Mouse (Mus musculus) left cerebral cortex, adult 2 months (tissue): ENCODE results near the gene Fam89a. TPM values are rescaled to one million over a fixed set of nuclear protein-coding genes. Genes with fewer than 3 reads are reported as not detected.

Source experiments
- DNase-seq, 2 experiments: peaks; one replicate each; pipeline ENCODE4 v3.0.0; 2021 to 2022; ENCODE audit warnings: low spot score in 2 of 2, mixed read lengths in 1 of 2; ENCODE audit errors: extremely low spot score in 1 of 2
- H3K27ac ChIP-seq: fragments of 200-600 bp; 2 replicates; pipeline ENCODE4 v1.8.1; 2022
- H3K4me3 ChIP-seq: fragments of 200-600 bp; 2 replicates; pipeline ENCODE4 v1.8.1; 2022
- CTCF ChIP-seq: fragments of 200-600 bp; IDR thresholded peaks from 2 replicates; pipeline ENCODE4 v1.8.1; 2022; ENCODE audit warnings: antibody characterized with exemption, mild to moderate bottlenecking, moderate library complexity
- intact Hi-C: fragments of 180-260 bp; cut with DNase I; formaldehyde crosslinking; loops from one replicate; pipeline ENCODE4 v1.15.1; 2025
- total RNA-seq, 2 experiments: library from RNA; stranded (reverse); gene quantifications; 2 replicates each; pipeline ENCODE4 v1.2.3; 2021

The Fam89a gene
- total RNA-seq, 2 experiments from 2014 or later: 0.77 to 0.87 TPM

- no peak for TF ChIP-seq CTCF
- intact Hi-C loops: no loop called here
- Histone ChIP-seq H3K4me3 (no peak overlapping the region), H3K27ac (no peak overlapping the region)
- no peak for DNase-seq
These were observed 45.8 kb downstream of the Fam89a start for GRCm38 (mm10) chr8:124705823-124706222.

GRCm38 (mm10) chr8:124704376-124704775, 47.3 kb downstream of the Fam89a start:
- no peak for DNase-seq
- no peak overlapping the region for H3K4me3 ChIP-seq
- H3K27ac ChIP-seq: no peak overlapping the region
- no peak for TF ChIP-seq CTCF
- intact Hi-C loops: no loop called here

DNA sequence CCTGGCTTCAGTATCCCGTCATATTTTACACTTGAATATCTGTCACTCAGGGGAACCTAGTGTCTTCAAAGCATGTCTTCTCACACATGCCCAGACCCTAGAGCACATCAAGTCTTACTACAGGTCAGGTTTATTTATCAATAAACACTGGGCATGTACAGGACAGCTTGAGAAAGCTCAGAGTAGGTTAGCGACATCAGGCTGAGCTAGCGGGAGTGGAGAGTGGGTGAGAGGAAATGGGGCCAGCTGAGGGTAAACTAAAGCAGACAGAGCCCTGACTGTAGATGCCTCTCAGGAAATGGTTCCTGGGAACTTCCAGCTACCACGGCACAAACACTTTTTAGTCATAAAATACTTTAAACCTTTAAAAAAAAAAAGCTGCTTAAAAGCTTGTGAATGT, 48.1 kb downstream of the Fam89a start:
- TF ChIP-seq CTCF: no peak
- DNase-seq: no peak
- intact Hi-C loops: no loop called here
- Histone ChIP-seq H3K4me3 (no peak overlapping the region), H3K27ac (no peak overlapping the region)

GRCm38 (mm10) chr8:124702183-124702582, 49.4 kb downstream of the Fam89a start:
- DNase-seq: no peak
- Histone ChIP-seq H3K27ac (no peak overlapping the region), H3K4me3 (no peak overlapping the region)
- no peak for TF ChIP-seq CTCF
- intact Hi-C loops: no loop called here

DNA sequence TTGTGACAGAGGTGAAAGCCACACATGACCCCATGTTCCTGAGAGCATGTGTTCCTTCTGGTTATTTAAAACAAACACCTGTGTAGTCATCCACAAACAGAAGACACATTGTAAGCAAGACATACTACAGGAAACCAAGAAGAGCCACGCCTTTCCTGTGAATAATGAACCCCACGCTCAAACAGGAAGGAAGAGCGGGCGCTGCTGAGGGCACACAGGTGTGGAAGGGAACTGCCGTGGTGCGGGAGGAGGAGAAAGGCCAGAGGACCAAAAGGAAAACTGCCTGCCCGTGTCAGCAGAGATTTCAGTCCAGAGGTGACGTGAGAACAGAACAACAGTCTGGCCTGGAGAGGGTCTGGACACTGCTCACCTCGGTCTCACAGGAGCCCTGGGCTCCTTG, 50.6 kb downstream of the Fam89a start:
- no peak for DNase-seq
- intact Hi-C loops: no loop called here
- Histone ChIP-seq H3K27ac (no peak overlapping the region), H3K4me3 (no peak overlapping the region)
- no peak for TF ChIP-seq CTCF

DNA sequence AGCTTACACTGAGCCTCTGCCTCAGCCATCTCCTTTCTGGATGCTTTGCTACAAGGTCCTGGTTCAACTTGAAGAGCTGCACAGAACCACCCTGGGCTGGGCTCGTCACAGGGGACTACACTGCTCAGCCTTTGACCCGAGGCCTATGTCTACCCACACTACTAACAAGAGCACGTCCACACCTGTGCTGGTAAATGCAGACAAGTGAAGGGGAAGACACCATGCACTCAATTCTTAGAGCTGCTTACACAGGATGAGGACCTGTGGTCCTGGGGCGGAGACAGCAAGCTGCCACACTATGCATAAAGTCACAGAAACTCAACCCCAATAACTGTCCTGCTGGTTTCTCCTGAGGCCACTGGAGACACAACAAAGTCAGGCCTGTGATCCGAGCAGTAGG, 51.4 kb downstream of the Fam89a start:
- intact Hi-C loops: no loop called here

GRCm38 (mm10) chr8:124695424-124696100, 56.1 kb downstream of the Fam89a start:
- TF ChIP-seq CTCF: no peak
- no peak overlapping the region for H3K4me3 ChIP-seq
- no peak for DNase-seq
- H3K27ac ChIP-seq: no peak overlapping the region
- intact Hi-C loops: no loop called here

More for the DNA sequence above, 51.4 kb downstream of the Fam89a start:
- no peak for DNase-seq
- Histone ChIP-seq H3K27ac (no peak overlapping the region), H3K4me3 (no peak overlapping the region)
- TF ChIP-seq CTCF: no peak

DNA sequence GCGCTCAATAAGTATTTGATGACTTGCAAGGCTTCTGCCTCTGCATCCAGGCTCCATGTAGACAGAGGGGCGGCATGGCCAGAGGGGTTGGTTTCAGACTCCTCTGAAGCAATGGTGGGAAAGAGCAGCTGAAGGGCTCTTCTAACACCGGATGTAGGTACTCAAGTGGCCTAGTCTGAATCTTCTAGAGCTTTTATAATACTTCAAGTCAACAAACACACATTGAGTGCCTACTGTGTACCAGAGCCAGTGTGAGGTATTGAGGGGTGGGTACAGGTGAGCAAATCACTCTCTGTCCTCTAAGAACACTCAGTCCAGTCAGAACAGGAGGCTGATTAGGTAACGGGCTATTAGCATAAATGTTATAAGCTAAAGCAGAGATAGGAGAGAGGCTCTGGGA, 59.9 kb downstream of the Fam89a start:
- intact Hi-C loops: no loop called here
- Histone ChIP-seq H3K27ac (no peak overlapping the region), H3K4me3 (no peak overlapping the region)
- no peak for DNase-seq
- TF ChIP-seq CTCF: no peak

Other genes starting within 250 kb of the Fam89a start
- gene Cog2, start 231.1 kb downstream of the Fam89a start, total RNA-seq: 10 to 100 TPM; 35.1 to 46.5 TPM
- gene Agt, start 182.1 kb downstream of the Fam89a start, total RNA-seq: 10 to 100 TPM; 13.3 to 17.8 TPM
- not detected for gene Capn9, start 175.7 kb downstream of the Fam89a start, total RNA-seq
- 10 to 100 TPM; 56.2 to 59.4 TPM for gene 2310022B05Rik, start 88.5 kb downstream of the Fam89a start, total RNA-seq
- 10 to 100 TPM; 41.4 to 42.6 TPM for gene Ttc13, start 29.8 kb downstream of the Fam89a start, total RNA-seq
- 10 to 100 TPM; 13.0 to 13.9 TPM for gene Arv1, start 29.7 kb downstream of the Fam89a start, total RNA-seq
- gene Trim67, start 41.3 kb upstream of the Fam89a start, total RNA-seq: 1 to 10 TPM; 2.0 to 2.2 TPM
- 10 to 100 TPM; 54.7 to 65.8 TPM for gene Gnpat, start 111.2 kb upstream of the Fam89a start, total RNA-seq
- gene 2810004N23Rik, start 111.3 kb upstream of the Fam89a start, total RNA-seq: 10 to 100 TPM; 19.0 to 20.3 TPM
- 10 to 100 TPM; 35.1 to 36.5 TPM for gene Exoc8, start 145.9 kb upstream of the Fam89a start, total RNA-seq
- 10 to 100 TPM; 13.8 to 15.5 TPM for gene Sprtn, start 146.1 kb upstream of the Fam89a start, total RNA-seq
- gene Egln1, start 197.5 kb upstream of the Fam89a start, total RNA-seq: 10 to 100 TPM; 66.7 to 68.4 TPM